Mouse (Mus musculus): ENCODE results near the gene Metap1d.

GRCm38 (mm10) chr2:71445536-71446196 lies 7.4 kb upstream of the Metap1d start:
- TF ChIP-seq GATA1 (IDR thresholded peaks at IDR 0.05; ENCODE audit: borderline replicate concordance, low read length): no peak
- no peak for TF ChIP-seq FLI1 (IDR thresholded peaks at IDR 0.05; ENCODE audit: low read length)
